Mouse (Mus musculus) urinary bladder, postnatal 14 days (tissue): ENCODE results near the gene 2700049A03Rik.

Experiments
- DNase-seq: peaks from one replicate; pipeline ENCODE4 v3.0.0; 2021; ENCODE audit warnings: low spot score

The 2700049A03Rik gene

DNA sequence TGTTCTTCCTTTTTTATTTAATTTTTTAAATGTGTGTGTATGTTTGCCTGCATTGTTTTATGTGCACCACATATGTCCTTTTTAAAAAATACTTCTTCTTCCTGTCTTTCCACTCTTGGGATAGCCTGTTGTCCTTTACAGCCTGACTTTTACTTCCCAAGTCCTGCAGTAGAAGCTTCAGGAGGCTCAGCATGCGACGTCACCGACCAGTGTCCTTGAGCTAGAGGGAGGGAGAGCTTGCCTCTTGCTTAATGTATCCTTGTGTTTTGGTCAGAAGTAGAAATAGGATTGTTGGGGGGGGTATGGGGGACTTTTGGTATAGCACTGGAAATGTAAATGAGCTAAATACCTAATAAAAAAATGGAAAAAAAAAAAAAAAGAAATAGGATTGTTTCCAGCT, 47.1 kb downstream of the 2700049A03Rik start:
- no peak for DNase-seq

GRCm38 (mm10) chr12:71184396-71184795, 47.7 kb downstream of the 2700049A03Rik start:
- DNase-seq, result no peak

- DNase-seq, result no peak
Measured at GRCm38 (mm10) chr12:71192705-71193104, 56.1 kb downstream of the 2700049A03Rik start.

- DNase-seq, result no peak
Measured at GRCm38 (mm10) chr12:71197671-71198070, 61.0 kb downstream of the 2700049A03Rik start.

DNA sequence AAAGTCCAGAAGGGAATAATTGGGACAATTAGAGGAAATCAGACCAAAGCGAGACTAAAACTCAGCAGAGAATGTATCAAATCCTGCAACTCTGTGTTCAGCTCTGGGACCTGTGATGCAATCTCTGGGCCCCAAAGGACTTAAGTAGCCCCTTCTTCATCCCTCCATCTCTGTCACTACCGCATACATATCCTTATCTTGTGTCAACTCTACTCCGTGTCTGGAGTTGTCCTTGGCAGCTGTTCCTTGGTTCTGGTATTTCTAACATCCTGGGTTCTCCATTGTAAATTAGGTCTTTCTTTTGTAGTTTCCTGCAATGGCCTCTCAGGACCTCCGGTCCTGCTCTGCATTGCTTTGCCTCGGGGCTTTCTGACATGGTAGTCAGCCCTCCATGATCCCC, 65.1 kb downstream of the 2700049A03Rik start:
- no peak for DNase-seq

DNA sequence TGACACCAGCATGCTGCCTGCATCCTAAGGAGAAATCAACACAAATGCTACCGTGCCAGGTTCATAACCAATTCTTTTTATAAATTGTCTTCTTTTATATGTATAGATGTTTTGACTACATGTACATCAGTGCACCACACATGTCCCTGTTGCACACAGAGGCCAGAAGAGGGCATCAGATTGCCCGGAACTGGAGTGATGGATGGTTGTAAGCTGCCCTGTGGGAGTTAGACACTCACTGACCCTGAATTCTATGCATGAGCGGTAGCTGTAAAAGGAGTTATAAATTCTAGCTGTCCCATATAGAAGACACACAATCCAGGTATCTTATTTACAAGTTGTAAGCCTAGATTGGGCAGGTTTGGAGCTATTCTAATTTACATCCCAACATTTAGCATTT, 67.7 kb downstream of the 2700049A03Rik start:
- no peak for DNase-seq

GRCm38 (mm10) chr12:71217191-71217590, 80.5 kb downstream of the 2700049A03Rik start:
- DNase-seq, result no peak

DNA sequence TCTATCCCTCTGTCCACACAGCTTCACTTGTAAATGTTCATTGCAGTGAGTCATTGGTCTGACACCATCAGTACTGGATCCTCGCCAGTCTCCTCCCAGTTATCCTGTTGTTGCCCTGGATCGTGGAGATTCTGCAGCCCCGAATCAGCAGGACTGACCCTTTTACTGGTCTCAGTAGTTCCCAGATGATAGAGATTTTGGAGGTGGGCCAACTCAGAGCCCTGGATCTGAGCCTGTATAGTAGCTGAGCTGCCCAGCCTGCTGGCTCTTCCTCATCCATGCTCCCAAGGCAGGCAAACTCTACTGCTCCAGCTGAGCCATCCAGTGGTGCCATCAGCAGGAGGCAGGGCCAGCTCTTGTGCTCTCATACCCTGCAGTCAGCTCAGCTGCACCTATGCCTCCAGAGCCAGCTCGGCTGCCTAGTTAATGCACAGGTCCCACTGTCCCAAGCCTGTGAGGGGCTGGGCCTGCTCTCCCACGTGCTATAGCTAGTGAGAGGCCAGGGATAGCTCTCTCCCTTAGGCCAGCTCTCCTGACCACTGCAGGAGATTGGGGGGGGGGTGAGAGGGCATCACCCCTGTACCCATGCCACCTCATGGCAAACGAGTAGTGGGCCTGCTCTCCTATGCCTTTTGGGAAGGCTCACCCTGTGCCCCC, 81.3 kb downstream of the 2700049A03Rik start:
- DNase-seq, result peak; percentile 47

DNA sequence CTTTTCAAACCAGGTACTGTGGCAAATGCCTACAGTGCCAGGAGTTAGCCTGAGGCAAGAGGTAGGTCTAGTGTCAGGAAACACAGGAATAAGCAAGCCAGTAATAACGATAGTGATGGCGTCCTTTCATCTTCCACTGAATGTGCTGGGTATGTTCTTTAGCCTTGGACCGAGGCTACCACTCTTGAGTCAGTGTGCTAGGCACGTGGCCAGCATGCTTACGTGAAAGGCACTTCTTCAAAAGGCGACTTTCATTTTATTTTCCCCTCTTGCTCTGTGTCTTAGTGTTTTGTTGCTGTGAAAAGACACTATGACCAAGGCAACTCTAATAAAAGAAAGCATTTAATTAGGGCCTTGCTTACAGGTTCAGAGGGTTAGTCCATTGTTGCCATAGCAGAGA, 86.1 kb downstream of the 2700049A03Rik start:
- DNase-seq, result no peak

GRCm38 (mm10) chr12:71227769-71228168, 91.1 kb downstream of the 2700049A03Rik start:
- DNase-seq, result no peak

DNA sequence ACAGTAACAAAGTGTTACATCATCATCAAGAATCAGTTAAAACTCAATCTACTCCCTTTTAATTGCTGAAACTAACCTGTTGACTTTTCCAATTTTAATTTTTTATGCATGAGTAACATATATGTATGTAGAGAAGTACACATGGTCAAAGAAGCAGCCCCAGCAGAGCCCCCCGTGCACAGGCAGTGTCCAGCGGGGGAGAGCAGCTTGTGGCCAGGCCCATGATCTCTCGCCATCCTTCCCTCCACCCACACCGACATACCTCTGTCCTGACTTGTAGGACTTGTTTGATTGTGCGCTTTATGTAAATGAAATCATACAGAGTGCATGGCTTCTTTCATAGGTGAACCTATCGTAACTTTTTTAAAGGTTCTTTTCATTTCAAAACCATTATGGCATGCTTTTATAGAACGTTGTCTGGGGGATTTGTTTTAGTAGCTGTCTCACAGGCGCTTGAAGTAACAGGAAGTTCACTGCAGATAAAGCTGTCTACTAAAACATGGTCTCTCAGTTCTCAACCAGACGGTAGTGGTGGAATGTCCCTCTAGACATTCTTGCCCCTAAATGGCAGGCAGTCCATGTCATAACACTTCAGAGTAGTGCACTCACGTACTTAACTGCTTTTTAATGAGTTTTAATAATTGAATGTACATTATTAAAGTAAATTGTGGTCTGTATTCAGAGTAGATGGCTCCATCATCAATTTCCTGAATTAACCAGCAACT, 92.4 kb downstream of the 2700049A03Rik start:
- DNase-seq, result no peak

- DNase-seq, result no peak
Measured at GRCm38 (mm10) chr12:71231561-71231960, 94.9 kb downstream of the 2700049A03Rik start.

- no peak for DNase-seq
Measured at GRCm38 (mm10) chr12:71233426-71233825, 96.8 kb downstream of the 2700049A03Rik start.

GRCm38 (mm10) chr12:71237074-71237473, 100.4 kb downstream of the 2700049A03Rik start:
- no peak for DNase-seq

DNA sequence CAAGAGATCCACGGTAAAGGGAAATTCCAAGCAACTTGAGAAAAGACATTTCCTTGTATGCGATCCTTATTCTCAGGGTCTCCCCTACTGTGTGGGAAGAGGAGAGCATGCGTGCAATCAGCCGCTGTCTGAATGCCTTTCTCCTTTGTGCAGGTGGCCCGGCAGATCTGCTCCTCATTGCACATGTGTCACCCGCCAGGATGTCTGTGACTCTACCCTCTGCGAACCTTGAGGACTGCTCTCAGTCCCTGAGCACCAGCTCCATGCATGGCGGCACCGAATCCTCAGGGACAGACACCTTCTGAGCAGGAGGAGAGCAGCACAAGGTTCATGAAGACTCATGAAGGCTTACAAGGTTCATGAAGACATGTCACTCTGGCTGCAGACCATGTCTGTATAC, 106.1 kb downstream of the 2700049A03Rik start:
- no peak for DNase-seq

DNA sequence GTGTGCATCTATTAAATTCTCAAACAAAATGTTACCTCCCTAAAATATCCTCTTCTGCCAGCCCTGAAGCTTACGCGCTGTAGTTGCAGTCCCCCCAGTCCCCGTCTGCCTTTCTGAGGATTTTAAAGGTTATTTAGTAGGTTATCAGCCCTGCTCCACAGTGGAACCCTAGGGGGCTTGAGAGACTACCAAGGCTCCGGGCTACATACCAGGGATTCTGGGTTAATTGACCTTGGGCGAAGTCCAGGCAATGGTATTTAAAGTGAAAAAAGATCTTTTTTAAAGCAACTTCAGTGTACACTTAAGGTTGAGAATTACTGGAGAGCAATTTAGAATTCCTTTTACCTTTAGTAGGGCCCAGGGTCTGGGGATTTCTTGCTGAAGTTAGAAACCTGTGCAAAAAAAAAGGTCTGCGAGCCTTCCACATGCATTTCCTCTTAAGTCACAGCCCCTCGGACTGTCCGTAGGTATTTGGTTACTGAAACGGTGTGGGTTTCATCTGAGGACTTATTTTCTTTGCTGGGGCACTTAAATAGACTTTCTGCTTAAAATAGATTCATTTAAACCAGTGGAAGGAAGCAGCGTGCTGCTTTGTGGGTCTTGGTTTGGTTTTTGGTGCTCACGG, 108.2 kb downstream of the 2700049A03Rik start:
- DNase-seq, result no peak

DNA sequence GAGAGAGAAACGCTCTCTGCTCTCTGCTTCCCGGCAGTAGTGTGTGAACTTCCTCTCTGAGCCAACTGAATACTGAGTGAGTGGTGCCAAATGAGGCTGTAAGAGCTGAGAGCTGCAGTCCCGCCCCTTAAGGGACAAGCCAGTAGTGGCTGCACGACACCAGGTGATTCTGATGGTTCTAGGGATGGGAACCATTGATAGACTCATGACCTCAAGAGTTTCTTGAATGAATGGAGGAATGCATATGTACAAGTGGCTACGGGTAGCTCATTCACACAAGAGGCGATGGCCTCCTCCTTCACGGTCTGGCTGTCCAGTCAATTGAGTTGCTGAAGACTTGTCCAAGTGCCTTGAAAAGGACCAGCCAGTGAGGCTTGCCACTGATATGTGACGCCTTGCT, 110.5 kb downstream of the 2700049A03Rik start:
- no peak for DNase-seq

DNA sequence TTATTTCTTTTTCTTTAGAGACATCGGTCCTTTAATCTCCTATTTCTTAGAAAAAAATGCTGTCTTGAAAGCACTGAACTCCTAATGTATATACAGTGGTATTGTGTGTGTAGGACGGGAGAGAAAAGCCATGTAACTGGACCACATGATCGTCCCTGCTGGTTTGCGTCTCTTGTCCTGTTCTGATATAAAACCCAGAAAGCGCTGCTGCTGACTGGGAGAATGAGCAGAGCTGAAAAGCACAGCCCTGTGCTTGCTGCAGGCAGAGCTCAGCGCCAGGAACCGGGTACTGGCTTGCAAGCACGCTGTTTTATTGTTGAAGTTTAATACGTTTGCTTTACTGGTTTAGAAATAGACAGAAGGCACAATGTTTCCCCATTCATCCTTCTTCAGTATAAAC, 112.7 kb downstream of the 2700049A03Rik start:
- DNase-seq, result no peak

DNA sequence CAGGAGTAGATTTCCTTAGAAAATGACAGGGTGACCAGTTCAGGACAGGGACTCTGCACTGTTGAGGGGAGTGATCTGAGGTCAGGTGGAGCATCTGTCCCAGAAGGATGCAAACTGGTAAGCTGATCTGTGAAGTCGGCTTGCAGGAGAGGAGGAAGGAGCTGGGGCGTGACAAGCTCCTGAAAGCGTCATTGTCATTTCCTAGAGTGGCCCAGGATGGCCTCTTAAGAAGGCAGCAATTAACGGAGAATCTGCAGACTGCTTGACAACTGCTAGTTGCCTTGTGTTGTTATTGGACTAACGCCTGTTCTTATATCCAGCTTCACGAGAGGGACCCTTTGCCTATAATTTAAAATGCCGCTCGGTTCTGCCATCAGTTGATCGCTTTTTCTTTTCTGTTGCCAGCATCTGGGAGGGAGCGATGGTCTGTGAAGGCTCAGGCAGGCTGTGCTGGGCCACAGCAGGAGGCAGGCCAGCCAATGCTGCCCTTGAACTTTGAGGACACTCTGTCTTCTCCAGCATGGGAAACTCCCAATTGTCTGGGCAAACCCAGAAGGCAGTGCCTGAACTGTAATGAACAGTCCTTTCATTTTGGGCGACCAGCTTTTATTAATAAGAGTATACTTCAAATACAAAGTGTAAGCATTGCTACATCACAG, 116.0 kb downstream of the 2700049A03Rik start:
- DNase-seq, result no peak

GRCm38 (mm10) chr12:71254779-71255178, 118.1 kb downstream of the 2700049A03Rik start:
- DNase-seq, result no peak

GRCm38 (mm10) chr12:71258196-71258920, 121.7 kb downstream of the 2700049A03Rik start:
- DNase-seq, result no peak

DNA sequence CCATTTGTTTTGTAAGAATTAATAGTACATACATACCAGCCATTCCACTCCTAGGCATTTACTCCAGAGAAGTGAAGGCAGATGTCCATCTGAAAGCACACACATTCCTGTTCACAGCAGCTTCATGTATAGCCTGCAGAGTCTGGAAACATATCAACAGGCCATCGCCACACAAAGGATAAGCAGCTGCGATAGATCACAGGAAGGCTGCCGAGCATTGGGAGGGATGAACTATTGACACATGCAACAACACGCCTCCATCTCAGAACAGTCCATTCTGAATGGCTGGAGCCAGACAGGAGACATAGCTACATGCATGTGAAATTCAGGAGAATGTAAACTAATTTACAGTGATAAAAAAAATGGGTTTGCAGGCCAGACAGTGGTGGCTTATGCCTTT, 127.6 kb downstream of the 2700049A03Rik start:
- no peak for DNase-seq
